Mouse (Mus musculus) thymus, postnatal 36 days (tissue): ENCODE results near the gene Snx14.
"Not testable (repeated sequence)": the region's sequence is repeated elsewhere in the genome, so short reads cannot be mapped to it uniquely, and the experiment has no call there.

Experiments used
- DNase-seq, 2 experiments: peaks; one replicate each; pipeline ENCODE4 v3.0.0; 2022; ENCODE audit warnings: mixed read lengths in 2 of 2

The Snx14 gene

GRCm38 (mm10) chr9:88438555-88439237, at the start of gene Snx14:
TSS of gene Snx14 (minus strand) at chr9:88438958.
- DNase-seq, result peak; percentile 93 to 94

- DNase-seq, result no peak
Measured at GRCm38 (mm10) chr9:88484531-88484930, 45.8 kb upstream of the Snx14 start.

GRCm38 (mm10) chr9:88482829-88483396, 44.2 kb upstream of the Snx14 start:
- peak; percentile 86 to 91 for DNase-seq

GRCm38 (mm10) chr9:88482230-88482828, 43.6 kb upstream of the Snx14 start, which contains the start of gene Syncrip:
TSS of gene Syncrip (minus strand) at chr9:88482574.
- DNase-seq, result peak; percentile 92 to 94

DNA sequence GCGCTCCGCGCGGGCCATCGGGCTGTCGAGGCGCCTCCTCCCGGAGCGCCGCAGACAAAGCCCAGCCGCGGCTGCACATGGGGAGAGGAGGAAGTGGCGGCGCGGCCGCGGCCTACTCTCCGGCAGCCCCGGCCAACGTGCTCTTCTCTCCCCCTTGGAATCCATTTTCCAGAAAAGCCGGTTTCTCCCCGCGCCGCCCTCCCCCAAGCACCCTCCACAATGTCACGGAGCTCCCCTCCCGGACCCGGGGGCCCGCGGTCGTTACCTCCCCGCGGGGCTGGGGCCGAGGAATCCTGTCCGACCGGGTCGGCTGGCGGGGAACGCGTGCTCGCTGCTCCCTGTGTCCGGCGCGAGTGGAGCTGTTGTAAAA, 43.0 kb upstream of the Snx14 start:
- DNase-seq, result peak; percentile 63 to 68

DNA sequence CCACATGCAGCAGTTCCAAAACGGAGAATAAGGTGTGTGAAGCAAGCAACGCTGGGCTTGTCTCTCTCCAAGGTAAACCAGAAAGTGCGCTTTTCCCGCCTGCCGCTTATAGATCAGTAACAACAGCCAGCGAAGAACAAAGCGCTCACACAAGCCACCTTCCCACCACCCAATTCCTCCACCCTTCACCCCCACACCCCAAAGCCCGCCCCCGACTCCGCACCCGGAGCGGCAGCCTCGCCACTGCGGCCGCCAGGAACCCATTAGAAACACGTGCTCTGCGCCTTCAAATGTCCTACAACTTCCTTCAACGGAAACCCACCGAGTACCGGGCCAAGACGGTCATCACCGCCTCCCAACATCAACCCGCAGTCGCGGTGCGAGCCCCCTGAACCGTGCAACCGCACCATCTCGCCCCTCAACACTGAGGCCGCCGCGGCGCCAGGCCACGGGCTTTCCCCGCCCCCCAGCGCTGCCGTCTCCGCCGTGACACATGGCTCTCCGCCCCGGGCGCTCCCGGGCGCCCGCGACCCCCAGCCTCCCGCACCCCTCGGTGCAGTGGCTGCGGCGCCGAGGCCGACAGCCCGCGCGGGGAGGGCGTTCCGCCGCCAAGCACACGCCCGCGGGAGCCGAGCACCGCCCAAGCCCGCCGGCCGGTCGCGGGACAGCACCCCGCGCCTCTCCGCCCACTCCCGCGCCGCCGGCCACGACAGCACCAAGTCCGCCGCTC, 42.5 kb upstream of the Snx14 start:
- DNase-seq, result peak; percentile 71 to 75

GRCm38 (mm10) chr9:88480120-88480519, 41.4 kb upstream of the Snx14 start:
- DNase-seq, result no peak

DNA sequence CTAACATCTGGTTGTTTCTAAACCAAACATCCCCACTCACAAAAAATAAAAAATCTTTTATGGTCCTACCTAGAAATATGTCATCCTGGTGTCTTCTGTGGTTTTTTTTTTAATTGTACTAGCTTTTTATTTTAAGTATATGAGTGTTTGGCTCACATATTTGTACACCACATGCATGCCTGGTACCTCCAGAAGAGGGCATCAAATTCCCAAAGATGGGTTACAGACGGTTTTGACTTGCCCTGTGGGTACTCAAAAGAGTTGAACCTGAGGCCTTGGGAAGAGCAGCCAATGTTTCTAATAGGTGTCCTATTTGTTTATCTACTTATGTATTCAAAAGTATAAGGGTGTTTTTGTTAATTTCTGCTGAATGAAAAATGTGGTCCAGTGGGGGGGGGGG, 37.4 kb upstream of the Snx14 start:
- DNase-seq, result no peak

DNA sequence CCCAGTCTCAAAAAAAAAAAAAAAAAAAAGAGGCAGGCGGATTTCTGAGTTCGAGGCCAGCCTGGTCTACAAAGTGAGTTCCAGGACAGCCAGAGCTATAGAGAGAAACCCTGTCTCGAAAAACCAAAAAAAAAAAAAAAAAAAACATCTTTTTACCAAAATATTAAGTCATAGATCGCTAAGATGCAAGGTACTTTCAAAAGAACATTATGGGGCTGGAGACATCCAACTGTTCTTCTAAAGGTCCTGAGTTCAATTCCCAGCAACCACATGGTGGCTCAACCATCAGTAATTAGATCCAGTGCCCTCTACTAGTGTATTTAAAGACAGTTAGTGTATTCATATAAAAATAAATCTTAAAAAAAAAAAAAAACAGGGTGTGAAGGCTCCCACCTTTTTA, 22.3 kb upstream of the Snx14 start:
- not testable (repeated sequence) for DNase-seq

- DNase-seq, result no peak
Measured at GRCm38 (mm10) chr9:88439991-88440390, 1.2 kb upstream of the Snx14 start.

GRCm38 (mm10) chr9:88439238-88439600, 461 bp upstream of the Snx14 start:
- DNase-seq, result no peak

DNA sequence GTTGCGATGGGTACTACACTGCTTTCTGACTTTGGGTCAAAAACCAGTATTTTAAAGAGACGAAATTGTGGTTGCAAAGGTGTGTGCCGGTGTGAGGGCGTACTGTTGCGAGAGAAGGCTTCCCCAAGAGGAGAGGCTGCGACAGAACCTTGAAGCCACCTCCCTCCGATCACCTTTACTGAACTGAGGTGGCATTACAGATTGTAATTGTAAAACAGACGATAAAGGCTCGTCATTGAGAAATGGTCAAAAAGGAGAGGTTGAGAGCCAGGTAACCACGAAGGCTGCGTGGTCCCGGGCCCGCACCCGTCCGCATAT, 562 bp downstream of the Snx14 start:
- DNase-seq, result no peak

- DNase-seq, result no peak
Measured at GRCm38 (mm10) chr9:88437342-88438236, 1.2 kb downstream of the Snx14 start.

DNA sequence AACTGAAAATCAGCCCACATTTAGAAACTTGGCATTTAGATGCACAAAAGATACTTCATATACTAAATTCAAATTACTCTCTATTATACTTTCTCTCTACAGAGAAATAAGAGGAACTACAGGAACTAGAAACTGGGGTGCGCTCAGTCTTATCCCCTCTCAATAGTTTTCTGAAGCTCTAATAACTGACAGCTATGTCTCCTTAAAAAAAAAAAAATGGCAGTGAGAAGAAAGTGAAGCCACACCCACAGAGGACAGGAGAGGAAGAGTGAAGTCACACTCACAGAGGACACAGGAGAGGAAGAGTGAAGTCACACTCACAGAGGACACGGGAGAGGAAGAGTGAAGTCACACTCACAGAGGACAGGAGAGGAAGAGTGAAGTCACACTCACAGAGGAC, 14.4 kb downstream of the Snx14 start:
- DNase-seq, result no peak

- no peak for DNase-seq
Measured at GRCm38 (mm10) chr9:88422428-88422827, 16.3 kb downstream of the Snx14 start.

- DNase-seq, result no peak
Measured at GRCm38 (mm10) chr9:88416752-88417151, 22.0 kb downstream of the Snx14 start.

GRCm38 (mm10) chr9:88409978-88410377, 28.8 kb downstream of the Snx14 start:
- no peak for DNase-seq

DNA sequence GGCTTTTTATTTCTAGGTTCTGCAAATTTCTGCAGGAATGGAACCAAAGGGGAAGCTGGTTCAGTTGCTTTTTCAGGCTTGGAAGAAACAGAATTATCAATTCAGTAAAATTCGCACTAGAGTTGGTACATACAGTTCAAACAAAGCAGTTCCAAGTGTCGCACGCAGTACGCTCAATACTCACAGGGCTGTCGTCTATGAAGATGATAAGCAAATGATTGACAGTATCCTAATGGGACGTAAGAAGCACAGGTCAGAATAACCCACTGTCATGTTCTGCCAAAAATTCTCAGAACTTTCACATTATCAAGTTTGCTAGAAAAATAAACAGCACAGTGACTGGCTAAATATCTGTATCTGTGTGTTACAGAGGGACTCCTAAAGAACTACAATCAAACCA, 34.2 kb downstream of the Snx14 start:
- DNase-seq, result no peak

DNA sequence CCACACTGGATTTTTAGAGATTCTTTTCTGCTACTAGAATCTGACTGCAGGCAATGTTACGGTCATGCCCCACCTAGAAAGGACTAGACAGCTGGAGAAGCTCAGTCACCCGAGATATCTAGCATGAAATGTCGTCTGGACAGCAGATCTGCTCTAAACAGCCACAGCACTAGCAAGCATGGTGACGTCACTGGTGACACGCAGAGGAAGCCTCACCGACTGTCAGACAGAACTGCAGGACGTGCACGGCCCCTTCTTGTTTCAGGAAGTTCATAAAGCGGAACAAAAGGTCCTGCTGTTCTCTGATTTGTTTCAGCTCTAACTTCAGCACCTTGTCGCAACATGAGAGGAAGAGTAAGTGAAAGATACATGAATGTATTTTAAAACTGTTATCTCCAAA, 34.7 kb downstream of the Snx14 start:
- peak; percentile 12 to 28 for DNase-seq

GRCm38 (mm10) chr9:88398461-88398860, 40.3 kb downstream of the Snx14 start:
- no peak for DNase-seq

DNA sequence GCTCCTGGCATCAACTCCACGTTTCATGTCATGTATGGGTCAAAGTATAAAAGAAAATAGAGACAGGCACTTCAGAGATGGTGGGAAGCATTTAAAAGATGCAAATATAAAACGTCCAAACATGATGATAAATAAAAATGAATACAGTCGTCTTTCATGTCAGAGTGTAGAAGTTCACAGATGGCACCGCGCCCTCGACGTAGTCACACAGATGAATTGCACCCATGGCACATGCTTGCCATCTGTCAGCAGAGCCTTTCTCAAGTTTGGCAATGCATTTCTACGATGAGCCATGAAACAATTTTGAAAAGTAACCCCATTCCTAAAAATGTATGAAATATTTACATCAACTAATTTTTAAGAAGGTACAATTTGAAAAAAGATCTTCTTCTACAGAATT, 43.9 kb downstream of the Snx14 start:
- DNase-seq, result no peak

DNA sequence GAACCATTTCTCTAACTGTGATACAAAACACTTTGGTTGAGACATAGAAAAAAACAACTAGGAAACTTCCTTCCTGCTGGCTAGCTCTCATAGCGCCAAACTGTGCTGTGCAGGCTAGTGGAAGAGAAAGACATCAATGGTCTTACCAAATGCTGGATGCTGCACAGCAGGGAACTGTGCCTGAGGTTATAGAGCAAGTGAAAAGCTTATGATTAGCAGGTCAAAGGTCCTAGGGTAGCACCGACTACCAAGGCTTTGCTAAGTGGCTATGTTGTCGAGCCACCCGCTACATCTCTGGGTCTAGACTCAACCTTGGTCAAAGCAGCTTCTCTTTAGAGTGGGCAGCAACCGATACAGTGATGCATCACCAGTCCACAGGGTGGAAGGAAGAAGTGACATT, 49.9 kb downstream of the Snx14 start:
- DNase-seq, result no peak

DNA sequence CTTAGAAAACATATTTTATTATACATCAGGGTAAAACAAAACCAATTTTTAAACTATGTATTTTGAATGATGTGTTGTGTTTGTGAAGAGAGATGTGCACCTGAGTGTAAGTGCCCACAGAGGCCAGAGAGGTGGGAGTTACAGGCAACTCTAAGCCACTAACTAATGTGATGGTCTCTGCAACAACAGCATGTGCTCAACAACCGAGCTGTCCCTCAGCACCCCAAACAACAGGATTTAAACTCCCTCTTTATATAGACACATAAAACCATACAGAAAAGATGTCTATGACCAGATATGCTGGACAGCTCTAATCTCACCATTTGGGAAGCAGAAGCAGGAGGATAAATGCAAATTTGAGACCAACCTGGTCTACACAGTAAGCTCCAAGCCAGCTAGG, 58.2 kb downstream of the Snx14 start:
- no peak for DNase-seq
